Mouse (Mus musculus): Measurements from ENCODE around the gene Bsn.

Gene Bsn

GRCm38 (mm10) chr9:108189787-108190679, at the start of gene Bsn:
Gene Bsn (minus strand): TSS chr9:108190384.
- in situ Hi-C loops (cut with MboI, MseI): loop anchor here in 1 of 2 experiments (5.0 kb wide), 1 partner anchor 48 kb away; no protein-coding TSS in a partner anchor

DNA sequence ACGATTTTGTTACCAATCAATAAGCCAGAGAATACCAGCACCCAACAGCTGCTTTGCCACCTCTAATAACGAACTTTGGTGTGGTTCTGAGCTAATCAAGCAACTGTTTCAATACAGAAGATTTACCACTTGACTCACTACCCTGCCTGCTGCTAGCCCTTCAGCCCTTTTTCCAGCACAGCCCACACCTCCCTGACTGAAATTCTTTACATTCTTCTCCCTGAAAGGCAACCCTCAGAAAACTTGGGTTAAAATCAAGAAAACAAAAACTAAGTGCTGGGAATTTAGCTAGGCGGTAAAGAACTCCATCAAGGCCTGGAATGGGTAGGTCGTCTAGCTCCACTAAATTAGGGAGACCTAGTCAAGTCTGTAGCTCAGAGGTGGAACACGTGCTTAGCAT, 49.8 kb upstream of the Bsn start:
- in situ Hi-C loops (cut with MboI, MseI): no loop called here

- in situ Hi-C loops (cut with MboI, MseI): no loop called here
These were observed 48.6 kb upstream of the Bsn start for GRCm38 (mm10) chr9:108238831-108239230.

DNA sequence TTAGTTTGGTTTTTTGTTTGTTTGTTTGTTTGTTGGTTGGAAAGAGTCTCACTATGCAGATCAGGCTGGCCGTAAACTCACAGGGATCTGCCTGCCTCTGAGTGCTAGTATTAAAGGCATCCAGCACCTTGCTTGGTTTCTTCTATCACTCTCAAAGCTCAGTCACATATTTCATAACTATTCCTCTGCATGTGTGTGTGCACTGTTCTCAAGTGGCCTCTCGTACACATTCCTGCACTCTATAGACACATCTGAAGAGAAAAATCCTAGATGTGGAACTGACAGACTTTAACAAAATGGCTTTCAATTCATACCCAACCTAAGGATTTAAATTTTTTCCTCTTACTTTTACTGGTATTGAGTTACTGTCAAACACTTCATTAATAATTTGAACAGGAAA, 48.2 kb upstream of the Bsn start:
- in situ Hi-C loops (cut with MboI, MseI): no loop called here

GRCm38 (mm10) chr9:108234682-108235081, 44.5 kb upstream of the Bsn start:
- in situ Hi-C loops (cut with MboI, MseI): no loop called here

DNA sequence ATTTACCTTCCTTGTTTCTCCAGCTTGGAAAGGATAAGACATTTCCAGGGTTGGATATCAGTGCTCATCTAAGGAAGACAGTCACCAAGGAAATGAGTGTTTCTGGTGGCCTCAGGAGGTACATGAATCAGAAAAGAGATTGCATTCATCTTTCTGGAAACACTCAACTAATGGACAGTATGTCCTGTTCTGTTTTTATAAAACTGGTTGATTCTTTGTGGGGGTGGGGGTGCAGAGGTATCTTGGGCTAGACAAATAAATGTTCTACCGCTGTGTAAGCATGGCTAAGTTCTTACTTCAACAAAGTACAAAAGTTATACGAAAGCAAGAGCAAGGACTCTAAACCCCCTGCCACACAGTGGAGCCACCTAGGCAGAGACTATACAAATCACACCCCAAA, 42.7 kb upstream of the Bsn start:
- in situ Hi-C loops (cut with MboI, MseI): no loop called here

DNA sequence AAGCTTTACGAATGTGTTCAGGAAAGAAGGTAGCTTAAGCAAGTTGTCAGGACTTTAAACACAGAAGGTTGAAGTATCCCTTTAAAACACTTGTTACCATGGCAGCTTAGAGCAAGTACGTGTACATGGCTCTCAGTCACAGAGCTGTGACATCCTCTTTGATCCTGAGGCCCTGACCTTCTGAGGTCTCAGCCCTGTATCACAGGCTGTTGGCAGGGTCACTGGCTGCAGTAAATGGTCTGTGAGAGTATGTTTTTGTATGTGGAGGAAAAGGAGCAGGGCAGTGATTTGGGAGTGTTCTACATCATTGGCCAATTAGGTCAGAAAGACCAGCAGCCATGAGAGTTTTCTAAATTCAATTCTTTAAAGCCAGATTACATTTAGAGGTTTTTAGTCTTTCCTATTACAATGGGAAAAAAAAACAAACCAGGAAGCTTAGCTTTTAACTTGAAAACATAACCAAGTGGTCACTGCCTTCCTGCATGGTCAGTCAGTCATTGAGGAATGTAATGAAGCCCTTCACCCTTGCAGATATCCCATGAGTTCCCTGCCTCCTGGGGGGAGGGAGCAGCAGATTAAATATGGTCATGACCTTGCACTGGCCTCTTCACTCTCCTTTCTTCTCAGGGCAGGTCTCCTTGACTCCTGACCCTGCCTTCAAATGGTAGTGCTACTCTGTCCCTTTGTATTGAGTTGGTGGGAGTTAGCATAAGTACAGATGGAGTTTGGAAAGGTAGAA, 37.9 kb upstream of the Bsn start:
- in situ Hi-C loops (cut with MboI, MseI): no loop called here

DNA sequence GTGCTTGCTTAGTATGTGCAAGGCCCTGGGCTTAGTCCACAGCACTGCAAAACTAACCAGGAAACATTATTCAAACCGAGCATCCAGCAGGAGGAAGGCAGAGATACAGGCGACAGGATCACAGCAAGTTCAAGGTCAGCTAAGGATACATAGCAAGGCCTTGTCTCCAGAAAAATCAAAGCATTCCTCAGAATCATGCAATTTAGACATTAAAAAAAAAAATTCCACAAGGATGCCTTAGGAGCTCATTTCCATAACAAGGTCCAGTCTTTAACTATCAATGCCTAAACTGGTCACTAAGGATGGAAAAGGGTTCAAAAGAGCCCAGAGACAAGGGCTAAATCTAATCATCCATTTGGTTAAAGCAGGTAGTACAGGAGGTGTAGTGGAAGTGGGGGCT, 35.0 kb upstream of the Bsn start:
- in situ Hi-C loops (cut with MboI, MseI): no loop called here

GRCm38 (mm10) chr9:108223633-108224032, 33.4 kb upstream of the Bsn start:
- in situ Hi-C loops (cut with MboI, MseI): no loop called here

- in situ Hi-C loops (cut with MboI, MseI): no loop called here
These were observed 31.4 kb upstream of the Bsn start for GRCm38 (mm10) chr9:108221566-108221965.

- in situ Hi-C loops (cut with MboI, MseI): no loop called here
These were observed 30.2 kb upstream of the Bsn start for GRCm38 (mm10) chr9:108220380-108220774.

- in situ Hi-C loops (cut with MboI, MseI): no loop called here
These were observed 29.7 kb upstream of the Bsn start for GRCm38 (mm10) chr9:108219766-108220379.

- in situ Hi-C loops (cut with MboI, MseI): no loop called here
These were observed 27.9 kb upstream of the Bsn start for GRCm38 (mm10) chr9:108217936-108218543.

GRCm38 (mm10) chr9:108217406-108217805, 27.2 kb upstream of the Bsn start:
- in situ Hi-C loops (cut with MboI, MseI): no loop called here

DNA sequence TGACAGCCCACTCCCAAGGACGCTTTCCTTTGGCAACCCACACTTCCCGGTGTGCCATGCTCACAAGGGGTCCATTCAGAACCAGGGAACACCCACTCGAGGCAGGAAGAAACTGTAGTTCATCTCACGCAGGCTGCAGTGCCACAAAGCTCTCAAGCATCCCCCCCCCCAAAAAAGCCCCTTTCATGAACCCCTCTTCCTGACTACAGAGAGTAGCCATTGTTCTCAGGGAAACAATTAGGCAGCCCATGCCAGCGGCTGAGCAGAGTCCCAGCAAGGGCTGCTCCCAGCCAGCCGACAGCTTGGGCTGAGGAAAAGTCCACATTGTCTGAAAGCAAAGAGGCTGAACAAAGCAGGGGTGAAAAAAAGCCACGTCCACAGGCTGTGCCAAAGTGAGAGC, 22.9 kb upstream of the Bsn start:
- in situ Hi-C loops (cut with MboI, MseI): no loop called here

DNA sequence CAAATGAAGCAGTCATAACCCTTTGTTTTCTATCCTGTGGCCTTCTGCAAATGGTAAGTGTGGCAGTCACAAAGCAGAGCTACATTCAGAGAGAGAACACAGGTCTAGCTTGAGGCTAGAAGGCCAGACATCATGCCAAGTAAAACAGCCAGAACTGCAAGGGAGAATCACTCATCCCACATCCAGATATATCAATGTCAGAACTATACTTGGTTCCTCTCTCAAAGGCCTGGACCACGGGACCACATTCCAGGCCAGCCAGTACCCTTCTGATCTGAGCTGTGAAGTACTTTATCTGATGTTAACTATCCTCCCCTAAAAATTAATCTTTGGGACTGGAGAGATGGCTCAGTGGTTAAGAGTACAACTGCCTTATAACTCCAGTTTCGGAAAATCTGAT, 22.2 kb upstream of the Bsn start:
- in situ Hi-C loops (cut with MboI, MseI): no loop called here

- in situ Hi-C loops (cut with MboI, MseI): loop anchor here in 1 of 2 experiments (5.0 kb wide), 2 partner anchors 67 to 103 kb away; no protein-coding TSS in a partner anchor
These were observed 15.4 kb upstream of the Bsn start for GRCm38 (mm10) chr9:108205571-108205901.

- in situ Hi-C loops (cut with MboI, MseI): loop anchor here (5.0 kb wide), 4 partner anchors 67 to 108 kb away; no protein-coding TSS in a partner anchor
These were observed 14.8 kb upstream of the Bsn start for GRCm38 (mm10) chr9:108204884-108205570.

DNA sequence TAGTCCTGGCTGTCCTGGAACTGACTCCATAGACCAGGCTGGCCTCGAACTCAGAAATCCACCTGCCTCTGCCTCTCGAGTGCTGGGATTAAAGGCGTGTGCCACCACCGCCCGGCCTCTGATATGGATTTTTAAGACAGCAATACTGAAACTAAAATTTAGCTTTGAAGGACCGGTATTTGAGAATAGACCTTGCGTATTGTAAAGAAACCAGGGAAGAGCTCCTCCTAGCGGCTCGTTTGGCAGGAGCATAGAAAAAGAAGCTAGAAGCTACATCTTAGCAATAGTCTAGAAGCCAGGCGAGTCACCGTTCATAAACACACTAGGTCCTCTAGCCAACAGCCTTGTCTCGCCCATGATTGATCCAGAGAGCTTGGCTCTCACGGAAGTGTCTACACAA, 12.8 kb upstream of the Bsn start:
- in situ Hi-C loops (cut with MboI, MseI): loop anchor here in 1 of 2 experiments (5.0 kb wide), 2 partner anchors 66 to 106 kb away; no protein-coding TSS in a partner anchor

DNA sequence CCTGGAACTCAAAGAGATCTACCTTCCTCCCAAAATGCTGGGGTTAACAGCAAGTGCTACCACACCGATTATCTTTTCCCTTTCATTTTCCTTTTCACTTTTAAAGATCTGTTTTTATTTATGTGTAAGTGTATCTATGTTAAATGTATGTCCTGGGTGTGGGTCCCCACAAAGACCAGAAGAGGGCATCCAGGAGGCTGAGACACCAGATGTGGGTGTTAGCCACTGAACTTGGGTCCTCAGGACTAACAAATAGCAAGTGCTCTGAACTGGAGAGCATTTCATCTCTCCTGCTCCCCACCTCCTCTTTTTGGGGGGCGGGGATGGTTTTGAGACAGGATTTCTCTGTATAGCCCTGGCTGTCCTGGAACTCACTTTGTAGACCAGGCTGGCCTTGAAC, 12.0 kb upstream of the Bsn start:
- in situ Hi-C loops (cut with MboI, MseI): loop anchor here in 1 of 2 experiments (5.0 kb wide), 2 partner anchors 65 to 105 kb away; no protein-coding TSS in a partner anchor

- in situ Hi-C loops (cut with MboI, MseI): loop anchor here in 1 of 2 experiments (5.0 kb wide), 2 partner anchors 64 to 104 kb away; no protein-coding TSS in a partner anchor
These were observed 11.0 kb upstream of the Bsn start for GRCm38 (mm10) chr9:108201160-108201559.
